ENCODE assay signal across 17 mouse cellular contexts in the genomic region with DNA sequence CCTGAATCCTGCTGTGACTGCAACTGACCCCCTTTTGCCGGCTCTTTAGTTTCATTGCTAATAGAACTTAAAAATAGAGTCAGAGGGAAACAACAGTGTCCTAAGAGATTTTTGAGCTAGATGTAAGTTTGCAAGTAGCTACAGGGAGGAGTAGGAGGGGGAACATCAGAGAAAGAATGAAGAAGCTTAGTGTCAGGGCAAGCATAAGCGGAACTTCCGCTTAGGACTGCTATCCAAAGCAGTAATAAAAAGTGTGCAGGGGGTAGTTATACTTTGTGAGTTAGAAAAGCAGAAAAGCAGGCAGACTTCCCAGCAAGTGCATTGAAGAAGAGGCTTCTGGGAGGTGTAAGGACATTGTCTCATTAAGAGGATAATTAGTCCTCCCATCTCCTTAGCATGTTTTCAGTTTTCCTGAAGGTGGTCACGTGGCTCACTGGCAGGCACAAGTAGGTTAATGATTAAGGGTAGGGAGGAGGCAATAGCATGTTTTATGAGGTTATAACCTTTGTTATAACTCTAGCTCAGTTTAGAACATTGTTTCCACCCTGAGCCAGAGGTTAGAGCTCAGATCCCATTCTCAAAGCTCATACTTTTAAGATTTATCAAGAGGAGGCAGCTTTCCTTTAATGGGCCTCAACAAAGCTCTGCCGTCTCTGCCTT. TPM values are rescaled to one million over a fixed set of nuclear protein-coding genes. Genes with fewer than 3 reads are reported as not detected.
DNase-seq lines count a peak whose midpoint lies in the region; ATAC-seq and TF ChIP-seq lines count a peak whose summit lies in the region.
"Had no signal": no experiment of that assay in that cellular context is flagged by ENCODE, and none has a peak within 500 bp of the region (broad histone marks: within the 10 kb centered on the region; RNA-seq: fewer than 3 reads in every experiment).

No protein-coding gene starts in this region.

- peak overlapping the region; percentile 26; the same call in 1 of the 2 replicates for H3K27ac ChIP-seq in embryonic fibroblast, embryonic 13.5 days (ENCODE audit: insufficient read depth, low read length)
- H3K27ac ChIP-seq in kidney, postnatal 0 days = 0 out of 2 replicates have a peak overlapping the region, but pooled peaks have one; percentile 26
- peak overlapping the region; percentile 99 for H3K27ac ChIP-seq in small intestine, adult 2 months (ENCODE audit: insufficient read depth, low read depth, low read length)
- H3K27ac ChIP-seq: forebrain, embryonic 15.5 days; heart, embryonic 15.5 days; midbrain, embryonic 13.5 days had no signal

- no peak overlapping the region for H3K9ac ChIP-seq in kidney, postnatal 0 days (ENCODE audit: low read depth, low read length)
- H3K9ac ChIP-seq: forebrain, embryonic 15.5 days; heart, embryonic 15.5 days; liver, postnatal 0 days; midbrain, embryonic 13.5 days had no signal

- WGBS in kidney, postnatal 0 days = 57% methylated on average over 5 of the region's 5 CpGs
- WGBS in small intestine, adult 2 months = 56% methylated on average over 5 of the region's 5 CpGs

- no peaks in the 10 kb centered on the region for H3K27me3 ChIP-seq in kidney, postnatal 0 days (ENCODE audit: insufficient read depth, low read length)
- no peaks in the 10 kb centered on the region for H3K27me3 ChIP-seq in small intestine, adult 2 months (ENCODE audit: control insufficient read depth, insufficient read depth, low read length)
- H3K27me3 ChIP-seq: forebrain, embryonic 15.5 days; heart, embryonic 15.5 days had no signal

- DNase-seq in kidney, adult 11 months = peak; percentile 54
- DNase-seq in kidney, postnatal 0 days (ENCODE audit: low spot score) = peak; percentile 29
- no peak for DNase-seq in layer of hippocampus, postnatal 36 days
- no peak for DNase-seq in left cerebral cortex, postnatal 36 days (ENCODE audit: low spot score in 2 of 2)
- no peak for DNase-seq in testis, postnatal 14 days (ENCODE audit: low spot score)
- DNase-seq: cerebellum, adult 11-12 months; liver, postnatal 0 days; lung, postnatal 4 days; right cerebral cortex, adult 18-20 months; thymus, postnatal 14 days had no signal

- no peaks in the 10 kb centered on the region for H3K36me3 ChIP-seq in kidney, postnatal 0 days (ENCODE audit: insufficient read depth, low read length)
- peaks cover 6% of the 10 kb centered on the region; the same call in 1 of the 2 replicates for H3K36me3 ChIP-seq in small intestine, adult 2 months (ENCODE audit: control insufficient read depth, insufficient read depth, low read length)
- H3K36me3 ChIP-seq: forebrain, embryonic 15.5 days; heart, embryonic 15.5 days; midbrain, embryonic 13.5 days had no signal

- peak; percentile 49; the same call in 1 of the 2 replicates for ATAC-seq in kidney, postnatal 0 days (replicated peaks; ENCODE audit: low FRiP score, low read depth)
- ATAC-seq: CD4-positive, CD25-positive, alpha-beta regulatory T cell, adult 4 months; forebrain, embryonic 15.5 days; liver, postnatal 0 days; midbrain, embryonic 13.5 days had no signal

- intact Hi-C loops in left cerebral cortex, postnatal 36 days (cut with DNase I) = no loop called here

- TF ChIP-seq POLR2A in embryonic fibroblast, embryonic 13.5 days (IDR thresholded peaks at IDR 0.05; ENCODE audit: low read depth, low read length) = no peak
- TF ChIP-seq POLR2A in small intestine, adult 2 months (IDR thresholded peaks at IDR 0.05; ENCODE audit: low read depth, low read length) = no peak

- peaks cover 7% of the 10 kb centered on the region; the same call in 1 of the 2 replicates for H3K4me1 ChIP-seq in embryonic fibroblast, embryonic 13.5 days (ENCODE audit: control insufficient read depth, insufficient read depth, low read length)
- no peaks in the 10 kb centered on the region; the same call in 1 of the 2 replicates for H3K4me1 ChIP-seq in kidney, postnatal 0 days (replicated peaks; ENCODE audit: insufficient read depth, low read length)
- H3K4me1 ChIP-seq in small intestine, adult 2 months (ENCODE audit: control insufficient read depth, insufficient read depth, insufficient read length, low read length) = peaks cover 14% of the 10 kb centered on the region; the same call in 1 of the 2 replicates
- H3K4me1 ChIP-seq: midbrain, embryonic 13.5 days had no signal

- H3K9me3 ChIP-seq in kidney, postnatal 0 days (replicated peaks; ENCODE audit: low read length) = no peaks in the 10 kb centered on the region
- H3K9me3 ChIP-seq: forebrain, embryonic 15.5 days; G1E; heart, embryonic 15.5 days; midbrain, embryonic 13.5 days had no signal

- no peak overlapping the region for H3K4me2 ChIP-seq in kidney, postnatal 0 days (ENCODE audit: low read length)
- H3K4me2 ChIP-seq: forebrain, embryonic 15.5 days; heart, embryonic 15.5 days; midbrain, embryonic 13.5 days had no signal

- H3K4me3 ChIP-seq in embryonic fibroblast, embryonic 13.5 days (ENCODE audit: insufficient read depth, low read length) = no peak overlapping the region
- no peak overlapping the region for H3K4me3 ChIP-seq in kidney, postnatal 0 days (replicated peaks; ENCODE audit: low read depth, low read length)
- H3K4me3 ChIP-seq in small intestine, adult 2 months (ENCODE audit: low read depth, low read length) = no peak overlapping the region
- H3K4me3 ChIP-seq: forebrain, embryonic 15.5 days; heart, embryonic 15.5 days; midbrain, embryonic 13.5 days had no signal

- no peak for TF ChIP-seq CTCF in embryonic fibroblast, embryonic 13.5 days (IDR thresholded peaks at IDR 0.05; ENCODE audit: borderline replicate concordance, insufficient read depth, low read length)
- TF ChIP-seq CTCF in kidney, postnatal 0 days (IDR thresholded peaks at IDR 0.05; ENCODE audit: low read depth) = no peak
- TF ChIP-seq CTCF in small intestine, adult 2 months (IDR thresholded peaks at IDR 0.05; ENCODE audit: extremely low read depth, insufficient read length, insufficient replicate concordance, low read depth, low read length) = no peak

RNA-seq across cellular contexts. Expression of gene Tmem164, which starts 16.5 kb away (rescaled TPM):
- 47.0 and 68.6 TPM in 2 replicates for polyA plus RNA-seq in embryonic fibroblast, embryonic 13.5 days (2011; ENCODE audit: insufficient read length, low read depth, missing spikeins)
- 33.0 and 36.3 TPM in 2 replicates for polyA plus RNA-seq in kidney, postnatal 0 days (2015; fragmentation: Nextera tagmentation; extraction: Ambion mirVana)
- 8.5 and 12.4 TPM in 2 replicates for polyA plus RNA-seq in small intestine, adult 2 months (2012; rRNA removed)
- 10 to 100 TPM; 18.4 to 21.6 TPM for total RNA-seq in layer of hippocampus, postnatal 36 days (2021)
- total RNA-seq in left cerebral cortex, postnatal 36 days (2021) = 10 to 100 TPM; 28.0 to 29.9 TPM

Comparison
In these comparisons a context has a peak if more than half of its experiments do, and no peak if none do; other contexts are left out.
1. H3K27ac ChIP-seq: peak in every context shown above with its lines; median percentile 99 in small intestine, adult 2 months; 26 in embryonic fibroblast, embryonic 13.5 days; 26 in kidney, postnatal 0 days.
2. DNase-seq: peak in kidney, adult 11 months (single experiment) and kidney, postnatal 0 days (single experiment); none in layer of hippocampus, postnatal 36 days (0 of 2), left cerebral cortex, postnatal 36 days (0 of 2) and testis, postnatal 14 days (single experiment).